Mouse (Mus musculus): ENCODE results near the gene Zfp882. TPM values are rescaled to one million over a fixed set of nuclear protein-coding genes. Genes with fewer than 3 reads are reported as not detected.

Gene Zfp882
- polyA plus RNA-seq, 1 experiment from 2014 or later, result 11.3 TPM

DNA sequence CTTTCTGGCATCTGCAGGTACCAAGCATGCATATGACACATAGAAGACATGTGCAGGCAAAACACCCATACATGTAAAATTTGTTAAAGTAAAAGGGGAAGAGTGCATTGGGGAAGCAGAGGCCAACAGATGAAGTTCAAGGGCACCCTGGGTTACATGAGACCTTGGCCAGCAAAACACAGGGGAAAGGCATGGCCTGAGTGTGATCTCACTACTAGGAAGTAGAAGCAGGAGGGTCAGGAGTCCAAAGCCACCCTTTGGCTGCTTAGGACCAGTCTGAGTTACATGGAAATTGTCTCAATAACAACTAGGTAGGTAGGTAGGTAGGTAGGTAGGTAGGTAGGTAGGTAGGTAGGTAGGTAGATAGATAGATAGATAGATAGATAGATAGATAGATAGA lies 52.1 kb downstream of the Zfp882 start:
- Histone ChIP-seq H3K4me2 (replicated peaks) (no peak overlapping the region), H3K9me3 (peaks cover 20% of the 10 kb centered on the region; the same call in 1 of the 2 replicates), H3K4me3 (no peak overlapping the region), H3K27me3 (replicated peaks) (no peaks in the 10 kb centered on the region), H3K36me3 (peaks cover 22% of the 10 kb centered on the region), H3K9ac (no peak overlapping the region), H3K27ac (no peak overlapping the region), H3K4me1 (no peaks in the 10 kb centered on the region)
- ATAC-seq (ENCODE audit: low FRiP score, low read depth), result no peak

DNA sequence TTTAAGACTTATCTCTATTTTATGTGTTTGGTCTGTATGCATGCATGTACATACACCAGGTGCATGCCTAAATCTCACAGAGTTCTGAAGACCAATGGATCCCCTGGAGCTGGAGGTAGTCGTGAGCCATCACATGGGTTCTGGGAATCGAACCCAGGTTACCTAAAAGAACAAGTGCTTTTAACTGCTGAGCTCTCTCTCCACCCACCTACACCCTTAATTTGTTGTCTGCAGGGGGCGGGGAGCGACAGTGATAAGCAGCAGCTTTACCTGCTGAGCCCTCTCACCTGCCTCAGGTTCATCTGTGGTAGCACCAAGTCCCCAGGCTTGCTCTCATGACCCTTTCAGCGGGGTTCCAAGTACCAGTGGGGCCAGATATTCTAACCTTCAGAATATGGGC lies 53.4 kb downstream of the Zfp882 start:
- no peaks in the 10 kb centered on the region for H3K27me3 ChIP-seq (replicated peaks)
- H3K9me3 ChIP-seq, result peaks cover 22% of the 10 kb centered on the region; the same call in 1 of the 2 replicates
- 94% methylated on average over 5 of the region's 5 CpGs for WGBS
- no peak overlapping the region for H3K27ac ChIP-seq
- H3K4me3 ChIP-seq, result no peak overlapping the region
- no peak overlapping the region for H3K4me2 ChIP-seq (replicated peaks)
- no peak for ATAC-seq (ENCODE audit: low FRiP score, low read depth)
- H3K36me3 ChIP-seq, result peaks cover 35% of the 10 kb centered on the region
- no peak overlapping the region for H3K9ac ChIP-seq
- H3K4me1 ChIP-seq, result no peaks in the 10 kb centered on the region

DNA sequence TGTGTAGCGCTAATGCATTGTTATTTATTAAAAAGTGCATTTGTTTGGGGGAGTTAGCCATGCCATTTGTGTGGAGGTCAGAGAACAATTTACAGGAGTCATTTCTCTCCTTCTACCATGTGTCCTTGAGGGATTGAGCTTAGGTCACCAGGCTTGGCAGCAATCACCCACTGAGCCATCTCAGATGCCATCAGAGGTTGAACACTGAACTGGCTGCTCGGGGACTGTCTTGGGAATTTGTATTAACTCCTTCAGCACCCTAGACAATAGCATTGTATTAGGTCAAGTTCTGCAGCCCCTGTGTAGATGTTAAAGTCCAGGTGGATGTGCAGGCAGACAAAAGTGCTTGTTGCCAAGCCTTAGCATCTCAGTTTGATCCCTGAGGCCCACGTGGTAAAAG lies 55.6 kb downstream of the Zfp882 start:
- Histone ChIP-seq H3K9me3 (peaks cover 15% of the 10 kb centered on the region; the same call in 1 of the 2 replicates), H3K4me2 (replicated peaks) (no peak overlapping the region), H3K9ac (no peak overlapping the region), H3K36me3 (peaks cover 49% of the 10 kb centered on the region), H3K4me1 (no peaks in the 10 kb centered on the region), H3K27me3 (replicated peaks) (no peaks in the 10 kb centered on the region), H3K4me3 (no peak overlapping the region), H3K27ac (no peak overlapping the region)
- ATAC-seq (ENCODE audit: low FRiP score, low read depth), result no peak
- WGBS, result 93% methylated on average over 3 of the region's 3 CpGs

DNA sequence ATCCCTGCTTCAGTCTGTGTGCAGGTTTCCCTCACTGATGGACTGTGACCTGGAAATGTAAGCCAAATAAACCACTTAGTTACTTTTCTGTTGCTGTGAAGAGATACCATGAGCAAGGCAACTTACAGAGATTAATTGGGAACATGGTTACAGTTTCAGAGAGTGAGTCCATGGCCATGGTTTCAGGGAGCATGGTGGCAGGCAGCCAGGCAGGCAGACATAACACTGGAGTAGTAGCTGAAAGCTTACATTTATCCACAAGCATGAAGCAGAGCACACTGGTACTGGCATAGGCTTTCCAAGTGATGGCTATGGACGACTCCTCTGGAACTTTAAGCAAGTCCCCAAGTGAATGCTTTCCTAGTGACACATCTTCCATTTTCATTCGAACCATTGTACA lies 56.8 kb downstream of the Zfp882 start:
- Histone ChIP-seq H3K9ac (no peak overlapping the region), H3K9me3 (peaks cover 15% of the 10 kb centered on the region; the same call in 1 of the 2 replicates), H3K4me3 (no peak overlapping the region), H3K36me3 (peaks cover 53% of the 10 kb centered on the region), H3K27me3 (replicated peaks) (no peaks in the 10 kb centered on the region), H3K4me2 (replicated peaks) (no peak overlapping the region), H3K27ac (no peak overlapping the region), H3K4me1 (no peaks in the 10 kb centered on the region)
- no peak for ATAC-seq (ENCODE audit: low FRiP score, low read depth)
- 93% methylated on average over 2 of the region's 2 CpGs for WGBS

Other genes with a start within 250 kb of the Zfp882 start
- gene Unc13a, start 236.9 kb upstream of the Zfp882 start, polyA plus RNA-seq (2016; fragmentation: Nextera tagmentation; extraction: Ambion mirVana), result 16.3 and 16.7 TPM in 2 replicates
- gene Jak3, start 232.3 kb upstream of the Zfp882 start, polyA plus RNA-seq (2016; fragmentation: Nextera tagmentation; extraction: Ambion mirVana), result 3.8 and 4.2 TPM in 2 replicates
- gene Insl3, start 219.4 kb upstream of the Zfp882 start, polyA plus RNA-seq (2016; fragmentation: Nextera tagmentation; extraction: Ambion mirVana), result 1.2 TPM in 1 of 2 replicates, not detected in the other
- gene B3gnt3, start 206.8 kb upstream of the Zfp882 start, polyA plus RNA-seq (2016; fragmentation: Nextera tagmentation; extraction: Ambion mirVana), result 0.54 and 0.67 TPM in 2 replicates
- 34.4 and 38.4 TPM in 2 replicates for gene Fcho1, start 182.9 kb upstream of the Zfp882 start, polyA plus RNA-seq (2016; fragmentation: Nextera tagmentation; extraction: Ambion mirVana)
- gene Zfp709, start 26.6 kb upstream of the Zfp882 start, polyA plus RNA-seq (2016; fragmentation: Nextera tagmentation; extraction: Ambion mirVana), result 6.0 TPM in 2 replicates
- gene Zfp617, start within 50 bp of the Zfp882 start, polyA plus RNA-seq (2016; fragmentation: Nextera tagmentation; extraction: Ambion mirVana), result 30.6 and 33.8 TPM in 2 replicates
- 15.1 and 16.0 TPM in 2 replicates for gene Zfp961, start 42.4 kb downstream of the Zfp882 start, polyA plus RNA-seq (2016; fragmentation: Nextera tagmentation; extraction: Ambion mirVana)
- 0.73 and 0.77 TPM in 2 replicates for gene Cyp4f18, start 101.0 kb downstream of the Zfp882 start, polyA plus RNA-seq (2016; fragmentation: Nextera tagmentation; extraction: Ambion mirVana)
- gene Olfr372, start 132.6 kb downstream of the Zfp882 start, polyA plus RNA-seq (2016; fragmentation: Nextera tagmentation; extraction: Ambion mirVana), result not detected in 2 replicates
- not detected in 2 replicates for gene Olfr373, start 174.6 kb downstream of the Zfp882 start, polyA plus RNA-seq (2016; fragmentation: Nextera tagmentation; extraction: Ambion mirVana)
- gene Olfr374, start 198.4 kb downstream of the Zfp882 start, polyA plus RNA-seq (2016; fragmentation: Nextera tagmentation; extraction: Ambion mirVana), result 0.15 TPM in 1 of 2 replicates, not detected in the other
- 377 and 417 TPM in 2 replicates for gene Tpm4, start 226.4 kb downstream of the Zfp882 start, polyA plus RNA-seq (2016; fragmentation: Nextera tagmentation; extraction: Ambion mirVana)

All from neural tube, embryonic 12.5 days (tissue).